Mouse (Mus musculus): ENCODE measurements at regions not wholly inside any gene's neighbourhood (a gene's known extent, or its start where the extent isn't known, plus 50 kb on each side); places are given as distances from the start of the nearest gene placed in this dataset.

DNA sequence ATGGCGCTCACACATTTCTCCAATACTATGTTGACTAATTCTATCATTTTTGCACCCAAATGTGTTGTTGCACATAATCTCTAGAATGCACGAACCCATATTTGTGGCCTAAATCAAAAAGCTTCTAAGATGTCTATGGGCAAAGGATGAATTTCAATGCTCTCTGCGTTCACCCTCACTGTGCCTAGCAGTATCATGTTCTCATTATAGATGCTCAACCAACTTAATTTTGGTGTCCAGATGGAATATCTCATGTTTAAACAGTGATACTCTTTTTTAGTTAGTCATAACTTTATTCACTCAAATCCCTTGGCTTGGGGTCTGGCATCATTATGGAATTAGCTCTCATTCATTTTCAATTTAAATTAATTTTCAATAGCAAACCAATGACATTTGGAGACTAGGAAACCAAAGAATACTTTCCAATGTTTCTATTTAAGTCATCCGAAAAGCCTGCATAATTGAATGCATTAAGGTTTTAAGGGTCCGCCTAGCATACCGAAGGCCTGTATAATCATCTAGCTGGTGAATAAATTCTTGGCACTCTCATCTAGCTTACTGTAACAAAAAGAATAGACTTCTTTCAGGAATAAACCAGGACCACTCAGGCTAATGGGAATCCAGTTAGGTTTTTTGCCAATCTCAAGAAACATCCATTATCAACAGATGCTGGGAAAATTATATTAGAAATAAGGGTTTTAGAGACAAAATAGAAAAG, 1050.7 kb downstream of the Cdh8 start:
- no peak for TF ChIP-seq CHD2 (IDR thresholded peaks at IDR 0.05; ENCODE audit: low read depth, low read length)
- no peak for TF ChIP-seq HCFC1 (IDR thresholded peaks at IDR 0.05; ENCODE audit: borderline replicate concordance, insufficient read depth, low read length)
- no peak for TF ChIP-seq ZNF384 (IDR thresholded peaks at IDR 0.05; ENCODE audit: low read depth, low read length)
- no peak for TF ChIP-seq ZC3H11A (IDR thresholded peaks at IDR 0.05; ENCODE audit: borderline replicate concordance, low read depth, low read length)
- TF ChIP-seq MAFK (IDR thresholded peaks at IDR 0.05; ENCODE audit: insufficient read depth, low read depth, low read length): no peak

All from ES-E14 (cell line).